Mouse (Mus musculus) heart, postnatal 14 days (tissue): ENCODE data around the gene Snx20. TPM values are rescaled to one million over a fixed set of nuclear protein-coding genes. Genes with fewer than 3 reads are reported as not detected.
A peak's percentile ranks its signal among the peaks of the same experiment; 100 is the strongest.

Experiments
- DNase-seq, 2 experiments: peaks; one replicate each; pipeline ENCODE4 v3.0.0; 2021 to 2022
- intact Hi-C: fragments of 180-260 bp; cut with DNase I; formaldehyde crosslinking; loops from one replicate; pipeline ENCODE4 v1.15.1; 2025
- total RNA-seq, 2 experiments: library from RNA; stranded (reverse); gene quantifications; 2 replicates each; pipeline ENCODE4 v1.2.3; 2021

The Snx20 gene
- total RNA-seq, 2 experiments from 2014 or later, result 0.98 to 1.5 TPM

- DNase-seq, result peak; percentile 83 to 86
These were observed 11.2 kb upstream of the Snx20 start, which contains the start of gene Nod2 for GRCm38 (mm10) chr8:88646837-88647778. TSS of gene Nod2 (plus strand) at chr8:88647315.

GRCm38 (mm10) chr8:88642734-88643564 lies 7.0 kb upstream of the Snx20 start:
- intact Hi-C loops, result no loop called here
- DNase-seq, result no peak

More at GRCm38 (mm10) chr8:88646837-88647778, 11.2 kb upstream of the Snx20 start, which contains the start of gene Nod2:
- intact Hi-C loops, result loop anchor here (5.0 kb wide), 1 partner anchor 50 kb away; the partner anchor contains the start of gene Cyld

- intact Hi-C loops, result no loop called here
- DNase-seq, result no peak
These were observed 3.0 kb upstream of the Snx20 start for GRCm38 (mm10) chr8:88638908-88639307.

- DNase-seq, result no peak
- intact Hi-C loops, result no loop called here
These were observed 1.4 kb upstream of the Snx20 start for GRCm38 (mm10) chr8:88637092-88638000.

- peak; percentile 21 to 42 for DNase-seq
These were observed 2.6 kb downstream of the Snx20 start for GRCm38 (mm10) chr8:88633343-88633765.

GRCm38 (mm10) chr8:88631081-88631480 lies 4.8 kb downstream of the Snx20 start:
- intact Hi-C loops, result no loop called here
- DNase-seq, result peak in 1 of 2 experiments; percentile 15

More at GRCm38 (mm10) chr8:88633343-88633765, 2.6 kb downstream of the Snx20 start:
- intact Hi-C loops, result no loop called here

- intact Hi-C loops, result no loop called here
- DNase-seq, result no peak
These were observed 5.7 kb downstream of the Snx20 start for GRCm38 (mm10) chr8:88630225-88630624.

- no peak for DNase-seq
- intact Hi-C loops, result loop anchor here (5.0 kb wide), 1 partner anchor 69 kb away; the partner anchor contains the start of gene Cyld
These were observed 7.7 kb downstream of the Snx20 start for GRCm38 (mm10) chr8:88628001-88628774.

GRCm38 (mm10) chr8:88627265-88627991 lies 8.5 kb downstream of the Snx20 start:
- intact Hi-C loops, result loop anchor here (5.0 kb wide), 1 partner anchor 70 kb away; the partner anchor contains the start of gene Cyld
- peak; percentile 84 for DNase-seq

GRCm38 (mm10) chr8:88626940-88627264 lies 9.0 kb downstream of the Snx20 start:
- DNase-seq, result no peak
- intact Hi-C loops, result loop anchor here (5.0 kb wide), 1 partner anchor 70 kb away; the partner anchor contains the start of gene Cyld

GRCm38 (mm10) chr8:88626433-88626832 lies 9.5 kb downstream of the Snx20 start:
- no peak for DNase-seq
- intact Hi-C loops, result loop anchor here (5.0 kb wide), 1 partner anchor 71 kb away; the partner anchor contains the start of gene Cyld

- no peak for DNase-seq
- intact Hi-C loops, result loop anchor here (5.0 kb wide), 1 partner anchor 257 kb away; no protein-coding TSS in a partner anchor
These were observed 11.7 kb downstream of the Snx20 start for GRCm38 (mm10) chr8:88624276-88624675.

GRCm38 (mm10) chr8:88623351-88623750 lies 12.6 kb downstream of the Snx20 start:
- intact Hi-C loops, result loop anchor here (5.0 kb wide), 1 partner anchor 256 kb away; no protein-coding TSS in a partner anchor
- DNase-seq, result no peak

GRCm38 (mm10) chr8:88621408-88621807 lies 14.5 kb downstream of the Snx20 start:
- peak; percentile 78 to 87 for DNase-seq
- intact Hi-C loops, result loop anchor here (2.0 to 5.0 kb wide), 3 partner anchors 99 to 353 kb away; no protein-coding TSS in a partner anchor

- intact Hi-C loops, result loop anchor here (2.0 to 5.0 kb wide), 3 partner anchors 98 to 352 kb away; no protein-coding TSS in a partner anchor
- DNase-seq, result no peak
These were observed 15.0 kb downstream of the Snx20 start for GRCm38 (mm10) chr8:88620931-88621330.

GRCm38 (mm10) chr8:88619513-88619912 lies 16.4 kb downstream of the Snx20 start:
- peak in 1 of 2 experiments; percentile 39 for DNase-seq
- intact Hi-C loops, result no loop called here

GRCm38 (mm10) chr8:88618612-88619011 lies 17.3 kb downstream of the Snx20 start:
- DNase-seq, result no peak
- intact Hi-C loops, result no loop called here

GRCm38 (mm10) chr8:88614981-88615380 lies 20.9 kb downstream of the Snx20 start:
- intact Hi-C loops, result no loop called here
- no peak for DNase-seq
